Mouse (Mus musculus) liver, embryonic 12.5 days (tissue): ENCODE data around the gene Arhgef2. TPM values are rescaled to one million over a fixed set of nuclear protein-coding genes. Genes with fewer than 3 reads are reported as not detected.

Experiments used
- ATAC-seq: fragments of 200-750 bp; cut with Nextera tagmentation; 2 replicates; pipeline ENCODE4 v1.8.0; 2017; ENCODE audit warnings: moderate number of reproducible peaks, mild to moderate bottlenecking, moderate library complexity
- H3K27ac ChIP-seq: fragments of 300-500 bp; sonication (generic); 2 replicates; pipeline ENCODE4 v1.5.1; 2016; ENCODE audit warnings: mild to moderate bottlenecking
- H3K27me3 ChIP-seq: fragments of 300-500 bp; sonication (generic); replicated peaks from 2 replicates; pipeline ENCODE4 v1.6.1; 2016; ENCODE audit warnings: mild to moderate bottlenecking, moderate library complexity
- H3K36me3 ChIP-seq: fragments of 300-500 bp; sonication (generic); 2 replicates; pipeline ENCODE4 v1.6.1; 2016; ENCODE audit warnings: mild to moderate bottlenecking, moderate library complexity
- H3K4me1 ChIP-seq: fragments of 300-500 bp; sonication (generic); 2 replicates; pipeline ENCODE4 v1.6.1; 2016
- H3K4me2 ChIP-seq: fragments of 300-500 bp; sonication (generic); 2 replicates; pipeline ENCODE4 v1.6.1; 2016; ENCODE audit warnings: mild to moderate bottlenecking, moderate library complexity
- H3K4me3 ChIP-seq: fragments of 300-500 bp; sonication (generic); 2 replicates; pipeline ENCODE4 v1.5.1; 2016; ENCODE audit warnings: mild to moderate bottlenecking, moderate library complexity
- H3K9ac ChIP-seq: fragments of 300-500 bp; sonication (generic); 2 replicates; pipeline ENCODE4 v1.6.1; 2016; ENCODE audit warnings: mild to moderate bottlenecking, moderate library complexity
- H3K9me3 ChIP-seq: fragments of 300-500 bp; sonication (generic); replicated peaks from 2 replicates; pipeline ENCODE4 v1.6.1; 2016; ENCODE audit warnings: mild to moderate bottlenecking, moderate library complexity
- WGBS: fragments of 180-500 bp; shearing (Covaris S2); methylation state at CpG from one replicate; pipeline ENCODE4 v1.1.7; 2016; ENCODE audit not compliant: insufficient replicate concordance; 5-methylcytosine and 5-hydroxymethylcytosine counted together
- polyA plus RNA-seq: library from polyadenylated mRNA; unstranded; fragments of >200 nt; fragmentation: Nextera tagmentation; extraction: Ambion mirVana; gene quantifications from 2 replicates; pipeline ENCODE4 v1.2.1, GENCODE M21; 2016

Gene Arhgef2
- polyA plus RNA-seq, 1 experiment from 2014 or later = 33.0 TPM

- H3K27ac ChIP-seq = no peak overlapping the region
- no peaks in the 10 kb centered on the region for H3K36me3 ChIP-seq
- peaks cover 27% of the 10 kb centered on the region for H3K4me1 ChIP-seq
- no peaks in the 10 kb centered on the region for H3K9me3 ChIP-seq
- no peak overlapping the region for H3K4me2 ChIP-seq
- no peak overlapping the region for H3K9ac ChIP-seq
- H3K27me3 ChIP-seq = no peaks in the 10 kb centered on the region; the same call in 1 of the 2 replicates
- H3K4me3 ChIP-seq = no peak overlapping the region
- WGBS = 56% methylated on average over 5 of the region's 5 CpGs
- no peak for ATAC-seq
Measured at GRCm38 (mm10) chr3:88615117-88615516, 9.4 kb downstream of the Arhgef2 start.

GRCm38 (mm10) chr3:88615902-88616391 is 10.2 kb downstream of the Arhgef2 start:
- Histone ChIP-seq H3K4me2 (no peak overlapping the region), H3K36me3 (no peaks in the 10 kb centered on the region), H3K9me3 (no peaks in the 10 kb centered on the region), H3K27ac (no peak overlapping the region), H3K4me3 (no peak overlapping the region), H3K4me1 (peaks cover 36% of the 10 kb centered on the region), H3K27me3 (no peaks in the 10 kb centered on the region; the same call in 1 of the 2 replicates), H3K9ac (no peak overlapping the region)
- WGBS = 62% methylated on average over 9 of the region's 9 CpGs
- ATAC-seq = no peak

- H3K27me3 ChIP-seq = no peaks in the 10 kb centered on the region; the same call in 1 of the 2 replicates
- H3K4me3 ChIP-seq = no peak overlapping the region
- H3K4me1 ChIP-seq = peaks cover 47% of the 10 kb centered on the region
- no peaks in the 10 kb centered on the region for H3K9me3 ChIP-seq
- H3K36me3 ChIP-seq = no peaks in the 10 kb centered on the region
- ATAC-seq = no peak
- H3K9ac ChIP-seq = no peak overlapping the region
- no peak overlapping the region for H3K4me2 ChIP-seq
- H3K27ac ChIP-seq = no peak overlapping the region
- WGBS = 71% methylated on average over 3 of the region's 3 CpGs
Measured at GRCm38 (mm10) chr3:88616951-88617500, 11.3 kb downstream of the Arhgef2 start.

GRCm38 (mm10) chr3:88618074-88618871 is 12.5 kb downstream of the Arhgef2 start:
- Histone ChIP-seq H3K27me3 (no peaks in the 10 kb centered on the region; the same call in 1 of the 2 replicates), H3K36me3 (no peaks in the 10 kb centered on the region), H3K9ac (no peak overlapping the region), H3K27ac (no peak overlapping the region), H3K4me2 (no peak overlapping the region), H3K9me3 (no peaks in the 10 kb centered on the region), H3K4me3 (no peak overlapping the region), H3K4me1 (peaks cover 59% of the 10 kb centered on the region)
- WGBS = 49% methylated on average over 8 of the region's 8 CpGs
- ATAC-seq = peak; percentile 28; the same call in 1 of the 2 replicates

- Histone ChIP-seq H3K9ac (no peak overlapping the region), H3K4me1 (peaks cover 70% of the 10 kb centered on the region), H3K9me3 (no peaks in the 10 kb centered on the region), H3K27me3 (no peaks in the 10 kb centered on the region; the same call in 1 of the 2 replicates), H3K27ac (peak overlapping the region; percentile 17; the same call in 1 of the 2 replicates), H3K36me3 (no peaks in the 10 kb centered on the region), H3K4me2 (no peak overlapping the region), H3K4me3 (no peak overlapping the region)
- WGBS = 44% methylated on average over 9 of the region's 9 CpGs
- no peak for ATAC-seq
Measured at GRCm38 (mm10) chr3:88619113-88620097, 13.6 kb downstream of the Arhgef2 start.

GRCm38 (mm10) chr3:88620146-88620991 is 14.6 kb downstream of the Arhgef2 start:
- peaks cover 79% of the 10 kb centered on the region for H3K4me1 ChIP-seq
- H3K9me3 ChIP-seq = no peaks in the 10 kb centered on the region
- H3K36me3 ChIP-seq = 0 out of 2 replicates have a peak, but pooled peaks cover 3% of the 10 kb centered on the region
- H3K27me3 ChIP-seq = no peaks in the 10 kb centered on the region; the same call in 1 of the 2 replicates
- peak overlapping the region; percentile 88 for H3K27ac ChIP-seq
- ATAC-seq = peak; percentile 11; the same call in 1 of the 2 replicates
- H3K4me2 ChIP-seq = peak overlapping the region; percentile 97
- peak overlapping the region; percentile 75 for H3K4me3 ChIP-seq
- peak overlapping the region; percentile 86 for H3K9ac ChIP-seq
- WGBS = 11% methylated on average over 15 of the region's 15 CpGs

- peaks cover 7% of the 10 kb centered on the region; the same call in 1 of the 2 replicates for H3K36me3 ChIP-seq
- H3K9ac ChIP-seq = peak overlapping the region; percentile 86
- peaks cover 84% of the 10 kb centered on the region for H3K4me1 ChIP-seq
- peak overlapping the region; percentile 97 for H3K4me2 ChIP-seq
- no peaks in the 10 kb centered on the region; the same call in 1 of the 2 replicates for H3K27me3 ChIP-seq
- under 1% methylated on average over 64 of the region's 64 CpGs for WGBS
- H3K27ac ChIP-seq = peak overlapping the region; percentile 88
- no peaks in the 10 kb centered on the region for H3K9me3 ChIP-seq
- peak overlapping the region; percentile 75 for H3K4me3 ChIP-seq
- peak; percentile 71 for ATAC-seq
Measured at GRCm38 (mm10) chr3:88620992-88621536, 15.3 kb downstream of the Arhgef2 start.

GRCm38 (mm10) chr3:88621537-88622112 is 15.9 kb downstream of the Arhgef2 start:
- H3K36me3 ChIP-seq = peaks cover 10% of the 10 kb centered on the region; the same call in 1 of the 2 replicates
- peak overlapping the region; percentile 97 for H3K4me2 ChIP-seq
- no peaks in the 10 kb centered on the region; the same call in 1 of the 2 replicates for H3K27me3 ChIP-seq
- peaks cover 88% of the 10 kb centered on the region for H3K4me1 ChIP-seq
- H3K27ac ChIP-seq = peak overlapping the region; percentile 88
- 2% methylated on average over 36 of the region's 36 CpGs for WGBS
- no peaks in the 10 kb centered on the region for H3K9me3 ChIP-seq
- peak overlapping the region; percentile 75 for H3K4me3 ChIP-seq
- H3K9ac ChIP-seq = peak overlapping the region; percentile 86
- ATAC-seq = no peak

- Histone ChIP-seq H3K27me3 (no peaks in the 10 kb centered on the region), H3K9me3 (no peaks in the 10 kb centered on the region), H3K4me3 (peak overlapping the region; percentile 75), H3K9ac (peak overlapping the region; percentile 86), H3K4me1 (peaks cover 95% of the 10 kb centered on the region), H3K36me3 (peaks cover 10% of the 10 kb centered on the region; the same call in 1 of the 2 replicates), H3K27ac (peak overlapping the region; percentile 88), H3K4me2 (peak overlapping the region; percentile 97)
- under 1% methylated on average over 24 of the region's 24 CpGs for WGBS
- ATAC-seq = no peak
Measured at GRCm38 (mm10) chr3:88622113-88622940, 16.6 kb downstream of the Arhgef2 start.
